Mouse (Mus musculus) C2C12 (cell line): ENCODE measurements at regions not wholly inside any gene's neighbourhood (a gene's known extent, or its start where the extent isn't known, plus 50 kb on each side); places are given as distances from the start of the nearest gene placed in this dataset.

Source experiments
- CEBPB ChIP-seq: IDR thresholded peaks from one replicate; pipeline ENCODE4 v1.6.1; 2011; ENCODE audit warnings: low read depth, mild to moderate bottlenecking, control low read depth, moderate library complexity
- CTCF ChIP-seq: IDR thresholded peaks from one replicate; pipeline ENCODE4 v1.5.1; 2011; ENCODE audit not compliant: control insufficient read depth, insufficient read depth, insufficient read length
- MAX ChIP-seq: IDR thresholded peaks from one replicate; pipeline ENCODE4 v1.6.1; 2011; ENCODE audit warnings: mild to moderate bottlenecking, control low read depth
- USF1 ChIP-seq: IDR thresholded peaks from one replicate; pipeline ENCODE4 v1.6.1; 2011; ENCODE audit warnings: low read depth, mild to moderate bottlenecking, control low read depth, moderate library complexity

DNA sequence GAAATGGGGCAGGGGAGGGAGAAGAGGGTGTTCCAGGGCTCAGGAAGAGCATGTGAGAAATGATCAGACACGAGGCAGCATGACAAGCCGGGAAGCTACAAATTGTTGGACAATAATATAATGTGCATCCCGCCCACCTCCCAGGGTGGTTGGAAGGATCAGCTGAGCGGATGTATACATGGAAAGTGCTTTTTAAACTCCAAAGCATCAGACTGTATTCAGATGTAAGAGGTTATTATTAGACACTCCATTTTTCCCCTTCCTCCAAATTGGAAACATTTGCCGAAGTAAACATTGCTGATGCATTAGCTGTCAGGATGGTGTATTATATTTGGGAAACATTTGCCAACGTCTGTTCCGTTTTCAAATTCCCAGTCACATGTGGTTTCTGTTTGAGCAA is 367.2 kb upstream of the Gm26657 start:
- no peak for TF ChIP-seq CTCF
- TF ChIP-seq USF1, result no peak
- no peak for TF ChIP-seq MAX
- TF ChIP-seq CEBPB, result no peak
